Mouse (Mus musculus) kidney, postnatal 4 days (tissue): ENCODE measurements around the gene Gm13101.
"Not testable (repeated sequence)": the region's sequence is repeated elsewhere in the genome, so short reads cannot be mapped to it uniquely, and the experiment has no call there.

ENCODE experiments used
- DNase-seq, 2 experiments: peaks; one replicate each; pipeline ENCODE4 v3.0.0; 2021; ENCODE audit warnings: mixed read lengths in 2 of 2

Gm13101 gene

DNA sequence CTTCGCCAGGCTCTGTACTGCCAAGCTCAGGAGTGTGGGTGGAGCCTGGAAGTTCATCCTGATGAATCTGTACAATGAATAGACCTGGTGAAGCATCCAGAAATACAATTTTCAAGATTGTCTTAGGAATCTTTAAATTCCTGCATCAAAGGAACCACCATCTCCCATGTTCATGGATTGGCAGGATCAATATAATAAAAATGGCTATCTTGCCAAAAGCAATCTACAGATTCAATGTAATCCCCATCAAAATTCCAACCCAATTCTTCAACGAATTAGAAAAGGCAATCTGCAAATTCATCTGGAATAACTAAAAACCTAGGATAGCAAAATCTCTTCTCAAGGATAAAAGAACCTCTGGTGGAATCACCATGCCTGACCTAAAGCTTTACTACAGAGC, at the start of gene Gm13101:
TSS of gene Gm13101 (minus strand) at position 101 of the 400 bp plus-strand sequence.
- DNase-seq = not testable (repeated sequence)

DNA sequence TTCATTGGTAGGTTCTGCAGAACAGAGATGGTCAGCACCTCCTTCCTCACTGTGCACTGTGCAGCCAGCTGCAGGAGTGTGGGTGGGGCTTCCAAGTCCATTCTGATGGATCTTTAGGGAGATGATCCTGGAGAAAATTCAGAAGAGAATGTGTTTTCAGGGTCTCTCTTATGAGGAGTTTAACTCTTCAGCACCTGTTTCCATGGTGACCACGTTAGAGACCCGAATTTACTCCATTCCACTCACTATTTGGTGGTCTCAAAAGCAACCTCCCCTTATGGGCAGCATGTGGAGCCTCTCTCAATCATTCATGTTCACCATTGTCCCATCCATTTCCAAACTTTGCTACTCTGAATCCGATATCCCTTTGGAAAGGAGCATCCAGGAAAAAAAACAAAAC, 27.5 kb upstream of the Gm13101 start, which contains the start of gene Pramef17:
TSS of gene Pramef17 (minus strand) at position 101 of the 400 bp plus-strand sequence.
- DNase-seq = not testable (repeated sequence)

DNA sequence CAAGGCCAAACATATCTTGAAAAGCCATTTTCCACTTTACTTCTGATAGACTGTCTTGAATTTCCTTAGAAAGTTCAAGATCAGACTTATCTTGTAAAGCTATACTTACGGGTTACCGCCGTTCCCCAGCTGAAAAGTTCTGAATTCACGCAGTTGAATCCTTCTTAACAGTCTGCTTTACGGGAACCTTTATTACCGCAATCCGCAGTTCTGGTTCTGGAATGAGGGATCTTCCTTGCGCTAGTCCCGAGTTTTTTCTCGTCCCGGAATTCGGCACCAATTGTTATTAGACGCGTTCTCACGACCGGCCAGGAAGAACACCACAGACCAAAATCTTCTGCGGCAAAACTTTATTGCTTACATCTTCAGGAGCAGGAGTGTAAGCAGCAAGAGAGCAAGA, 21.4 kb upstream of the Gm13101 start:
- peak; percentile 25 to 49 for DNase-seq

DNA sequence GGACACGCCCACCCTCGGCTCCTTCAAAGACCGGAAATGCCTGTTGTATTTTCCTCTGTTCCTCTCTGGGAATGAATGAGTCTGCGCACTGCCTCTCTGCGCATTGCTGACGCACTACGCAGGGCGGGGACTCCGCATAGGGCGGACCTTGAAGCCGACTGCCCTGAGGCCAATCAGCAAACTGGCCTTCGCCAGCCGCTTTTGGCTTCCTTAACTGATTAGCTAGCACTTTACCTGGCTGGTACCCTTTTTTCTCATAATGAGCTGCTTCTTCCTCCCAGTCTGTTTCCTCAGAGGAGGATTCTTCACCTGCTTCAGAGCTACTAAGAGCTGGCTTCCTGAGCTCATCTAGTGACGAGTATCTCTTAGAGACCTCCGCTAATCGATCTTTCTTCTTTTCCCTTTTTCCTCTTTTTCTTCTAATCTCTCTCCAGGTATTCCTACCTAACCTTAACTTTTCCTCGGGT, 20.8 kb upstream of the Gm13101 start:
- DNase-seq = peak in 1 of 2 experiments; percentile 3

DNA sequence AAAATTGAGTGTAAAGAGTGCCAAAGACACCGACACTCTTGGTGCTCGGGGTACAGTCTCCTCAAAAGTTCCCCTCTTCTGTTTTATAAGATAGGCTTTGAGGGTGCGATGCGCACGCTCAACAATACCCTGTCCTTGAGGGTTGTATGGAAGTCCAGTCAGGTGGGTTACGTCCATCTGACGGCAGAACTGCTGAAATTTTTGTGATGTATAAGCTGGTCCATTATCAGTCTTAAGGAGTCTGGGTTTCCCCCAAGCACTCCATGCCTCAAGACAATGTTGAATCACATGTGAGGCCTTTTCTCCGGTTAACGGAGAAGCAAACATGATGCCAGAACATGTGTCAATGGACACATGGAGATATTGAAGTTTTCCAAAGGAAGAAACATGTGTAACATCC, 19.0 kb upstream of the Gm13101 start:
- peak in 1 of 2 experiments; percentile 6 for DNase-seq

GRCm38 (mm10) chr4:143985165-143985564, 18.4 kb upstream of the Gm13101 start:
- not testable (repeated sequence) for DNase-seq

- DNase-seq = not testable (repeated sequence)
These were observed 16.7 kb upstream of the Gm13101 start for GRCm38 (mm10) chr4:143983446-143983845.

DNA sequence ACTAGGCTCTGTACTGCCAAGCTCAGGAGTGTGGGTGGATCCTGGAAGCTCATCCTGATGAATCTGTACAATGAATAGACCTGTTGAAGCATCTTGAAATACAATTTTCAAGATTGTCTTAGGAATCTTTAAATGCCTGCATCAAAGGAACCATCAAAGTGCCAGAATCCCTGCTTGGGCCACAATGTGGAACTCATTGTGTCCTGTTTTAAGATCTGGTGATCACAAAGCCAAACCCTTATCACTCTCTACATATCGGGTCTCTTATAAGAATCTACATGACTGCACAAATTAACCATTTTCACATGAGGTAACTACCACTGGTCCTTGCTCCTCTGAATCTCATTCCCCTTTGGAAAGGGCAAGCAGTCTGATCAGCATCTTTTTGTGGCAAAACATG, 15.8 kb downstream of the Gm13101 start, which contains the start of gene Pramef25:
TSS of gene Pramef25 (minus strand) at position 101 of the 400 bp plus-strand sequence.
- DNase-seq = not testable (repeated sequence)
